Mouse (Mus musculus) spleen, adult 18-20 months (tissue): ENCODE results near the gene Otos.
A peak's percentile ranks its signal among the peaks of the same experiment; 100 is the strongest.

ENCODE experiments used
- DNase-seq, 2 experiments: peaks; one replicate each; pipeline ENCODE4 v3.0.0; 2022; ENCODE audit warnings: mixed read lengths in 2 of 2

The Otos gene

GRCm38 (mm10) chr1:92648673-92649072 is at the start of gene Otos:
Otos (minus strand) TSS chr1:92648841.
- peak; percentile 20 to 60 for DNase-seq

- peak; percentile 19 to 63 for DNase-seq
Measured at GRCm38 (mm10) chr1:92696848-92697247, 48.2 kb upstream of the Otos start.

DNA sequence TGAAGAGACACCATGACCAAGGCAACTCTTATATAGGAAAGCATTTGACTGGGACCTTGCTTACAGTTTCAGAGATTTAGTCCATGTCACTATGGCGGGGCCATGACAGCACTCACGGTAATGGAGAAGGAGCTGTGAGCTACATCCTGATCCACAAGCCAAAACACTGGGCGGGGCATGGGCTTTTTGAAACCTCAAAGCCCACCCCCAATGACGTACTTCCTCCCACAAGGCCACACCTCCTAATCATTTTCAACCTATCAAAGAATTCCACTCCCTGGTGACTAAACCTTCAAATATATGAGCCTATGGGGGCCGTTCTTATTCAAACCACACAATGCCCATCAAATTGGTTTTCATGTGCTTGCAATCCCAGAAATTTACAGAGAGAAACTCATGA is 47.1 kb upstream of the Otos start:
- no peak for DNase-seq

DNA sequence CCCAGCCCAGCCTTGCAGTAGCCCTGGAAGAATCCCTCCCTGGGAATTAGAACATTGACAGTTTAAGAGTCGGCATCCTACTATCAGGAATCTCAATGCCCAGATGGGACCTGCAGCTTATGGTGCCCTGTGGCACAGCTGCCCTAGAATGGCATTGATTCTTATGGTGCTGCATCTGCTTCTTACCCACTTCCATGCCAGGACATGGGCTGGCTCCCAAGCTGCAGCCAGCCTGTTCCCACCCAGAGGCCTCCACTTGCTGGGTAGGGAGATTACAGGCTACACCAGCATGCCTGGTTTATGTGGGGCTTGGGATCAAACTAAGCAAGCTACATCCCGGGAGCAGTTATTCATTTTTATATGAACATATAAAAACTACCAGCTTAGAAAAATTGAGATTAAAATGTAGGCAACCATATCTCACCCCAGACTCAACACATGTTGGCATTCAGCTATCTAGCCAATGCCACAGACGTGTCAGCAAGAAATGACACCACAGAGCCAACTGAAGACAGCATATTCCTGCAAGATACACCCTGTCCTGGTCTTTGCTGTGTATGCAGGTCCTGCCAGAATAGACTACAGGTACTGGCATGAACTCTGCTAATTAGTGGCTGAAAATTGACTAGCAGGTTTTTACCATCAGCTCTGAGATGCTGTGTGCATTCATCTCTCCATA is 42.7 kb upstream of the Otos start:
- DNase-seq, result no peak

- DNase-seq, result no peak
Measured at GRCm38 (mm10) chr1:92686994-92687393, 38.4 kb upstream of the Otos start.

DNA sequence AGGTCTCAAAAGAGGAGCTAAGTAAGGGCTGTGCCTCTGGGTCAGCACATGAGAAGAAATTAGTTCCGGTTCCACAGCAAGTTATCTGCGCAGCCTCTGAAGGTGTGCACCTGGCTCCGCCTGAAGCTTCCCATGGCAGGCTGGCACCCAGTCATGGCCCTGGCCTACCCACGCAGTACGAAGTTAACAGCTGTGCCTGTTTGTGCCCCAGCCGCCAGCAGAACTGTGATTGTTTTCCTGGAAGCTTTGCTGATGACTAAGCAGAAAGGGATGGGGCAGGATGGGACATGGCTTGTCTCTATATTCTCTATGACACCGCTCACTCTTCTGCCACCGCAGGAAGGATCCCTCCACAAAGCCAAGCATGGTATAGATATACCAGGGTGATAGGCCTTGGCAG is 34.5 kb upstream of the Otos start:
- DNase-seq, result no peak

DNA sequence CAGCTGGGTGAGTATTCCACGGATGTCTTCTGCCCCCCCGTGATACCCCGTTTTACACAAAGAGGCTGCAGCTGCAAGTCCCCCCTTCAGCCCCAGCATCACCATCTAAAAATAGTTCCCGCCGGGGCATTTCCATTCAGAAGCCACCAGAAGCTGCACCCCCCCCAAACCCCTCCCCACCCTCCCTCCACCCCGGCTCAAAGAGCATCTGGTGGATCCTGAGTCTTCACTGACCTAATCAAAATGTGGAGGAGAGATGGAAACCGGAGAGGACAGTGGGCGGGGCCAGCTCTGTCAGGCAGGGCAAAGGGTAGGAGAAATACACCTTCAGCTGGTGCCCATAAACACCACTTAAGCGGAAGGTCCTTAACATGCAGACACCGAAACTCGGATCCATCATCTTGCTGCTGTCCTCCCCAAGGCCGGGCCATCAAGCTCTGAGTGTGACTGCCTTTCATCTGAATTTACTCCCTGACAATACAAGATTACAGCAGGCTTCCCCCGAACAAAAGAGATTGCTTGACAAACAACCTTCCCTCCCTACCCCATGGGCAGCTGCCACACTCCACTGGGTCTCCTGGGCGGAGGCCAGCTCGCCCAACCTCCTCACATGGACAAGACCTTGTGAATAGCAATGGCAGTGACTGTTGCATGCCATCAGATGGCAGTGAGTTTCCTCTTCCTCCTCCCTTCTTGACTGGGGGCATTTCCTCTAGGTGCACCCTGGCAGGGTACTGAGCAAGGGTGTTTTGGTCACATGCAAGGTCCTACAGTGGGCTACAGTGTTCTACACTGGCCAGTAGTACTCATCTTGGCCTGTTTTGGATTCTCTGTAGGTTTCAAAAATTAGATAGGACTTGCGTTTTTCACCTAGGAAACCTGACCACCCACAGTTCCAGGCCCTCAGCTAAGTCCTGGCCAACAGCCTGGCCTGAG is 32.3 kb upstream of the Otos start:
- no peak for DNase-seq

- DNase-seq, result no peak
Measured at GRCm38 (mm10) chr1:92678757-92679156, 30.1 kb upstream of the Otos start.

DNA sequence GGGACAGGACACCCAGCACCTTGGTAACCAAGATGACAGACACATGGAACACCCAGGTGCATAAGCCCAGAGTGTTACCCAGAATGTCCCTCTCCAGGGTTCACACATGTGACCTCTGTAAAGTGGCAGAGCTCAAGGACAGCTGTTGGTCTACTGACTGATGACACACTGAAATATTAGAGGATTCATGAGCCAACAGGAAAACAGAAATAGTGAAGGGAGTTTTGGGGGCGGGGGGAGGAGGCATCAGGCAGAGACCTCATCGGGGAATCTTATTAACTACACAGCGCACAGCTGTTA is 28.0 kb upstream of the Otos start:
- no peak for DNase-seq

DNA sequence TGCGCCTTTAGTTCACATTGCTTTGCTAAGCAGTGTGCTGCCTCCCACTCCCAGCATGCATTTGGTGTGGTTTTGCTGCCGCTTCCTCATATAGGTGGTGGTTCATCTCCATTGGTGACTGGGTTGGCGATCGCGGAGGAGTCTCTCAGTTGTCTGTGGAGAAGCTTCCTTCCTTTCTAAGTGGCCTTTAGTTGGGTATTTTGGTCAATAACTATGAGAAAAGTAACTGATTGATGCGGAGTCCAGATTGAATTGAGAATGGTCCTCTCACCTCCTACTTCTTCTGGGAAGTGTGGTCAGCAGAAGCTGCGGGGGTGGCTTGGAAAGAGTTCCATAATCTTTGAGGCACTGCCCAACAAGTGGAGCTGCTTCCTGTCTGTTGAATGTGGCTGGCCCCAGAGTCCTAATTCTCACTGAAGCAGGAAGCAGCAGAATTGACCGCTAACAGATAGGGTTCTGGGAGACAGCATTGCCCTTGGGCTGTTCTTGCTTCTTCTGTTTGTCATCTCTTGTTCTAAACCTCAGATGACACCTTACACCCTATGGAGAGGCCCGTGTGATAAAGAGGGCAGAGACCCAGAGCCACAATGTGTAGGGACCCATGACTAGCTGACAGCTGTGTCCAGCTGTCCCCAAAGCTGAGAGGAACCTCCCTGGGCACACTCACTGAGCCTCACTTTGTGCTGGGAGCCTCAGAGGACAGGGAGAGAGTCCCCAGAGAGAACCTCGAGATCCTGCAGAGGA is 27.5 kb upstream of the Otos start:
- no peak for DNase-seq

GRCm38 (mm10) chr1:92673258-92673782 is 24.7 kb upstream of the Otos start:
- DNase-seq, result no peak

DNA sequence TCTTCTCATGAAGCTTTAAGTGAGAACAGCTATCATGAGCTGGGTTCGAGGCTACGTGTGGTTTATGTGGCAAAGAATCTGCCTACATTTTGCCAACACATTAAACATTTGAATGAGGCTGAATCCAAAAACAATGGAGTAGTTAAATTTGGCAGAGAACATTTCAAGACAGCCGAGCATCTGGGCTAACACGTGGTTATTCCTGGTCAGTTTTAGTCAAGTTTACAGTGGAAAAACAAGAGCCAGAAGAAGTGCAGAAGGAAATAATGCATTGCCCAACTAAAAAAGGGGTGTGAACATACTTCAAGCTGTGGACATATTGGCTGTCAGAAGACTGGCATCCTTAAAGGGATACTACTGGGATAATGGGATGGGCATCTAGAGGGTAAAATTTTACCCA is 22.7 kb upstream of the Otos start:
- DNase-seq, result no peak

DNA sequence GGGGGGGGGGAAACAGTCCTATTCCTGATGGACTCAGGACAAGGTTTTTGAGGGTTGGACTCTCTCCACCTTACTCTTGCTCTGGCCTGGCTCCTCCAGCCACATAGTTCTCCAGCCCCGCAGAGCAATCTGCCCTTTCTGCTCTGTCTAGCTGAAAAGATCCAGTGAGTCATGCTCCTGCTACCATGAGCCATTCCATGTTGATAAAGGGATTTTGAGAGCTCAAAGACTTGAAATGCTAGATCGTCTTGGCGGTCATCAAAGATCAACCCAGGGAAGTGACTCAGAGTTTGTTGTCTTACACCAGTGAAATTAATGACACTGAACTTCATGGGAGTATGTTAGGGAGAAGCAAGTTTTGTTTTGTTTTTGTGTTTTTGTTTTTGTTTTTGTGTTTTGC is 20.8 kb upstream of the Otos start:
- no peak for DNase-seq

DNA sequence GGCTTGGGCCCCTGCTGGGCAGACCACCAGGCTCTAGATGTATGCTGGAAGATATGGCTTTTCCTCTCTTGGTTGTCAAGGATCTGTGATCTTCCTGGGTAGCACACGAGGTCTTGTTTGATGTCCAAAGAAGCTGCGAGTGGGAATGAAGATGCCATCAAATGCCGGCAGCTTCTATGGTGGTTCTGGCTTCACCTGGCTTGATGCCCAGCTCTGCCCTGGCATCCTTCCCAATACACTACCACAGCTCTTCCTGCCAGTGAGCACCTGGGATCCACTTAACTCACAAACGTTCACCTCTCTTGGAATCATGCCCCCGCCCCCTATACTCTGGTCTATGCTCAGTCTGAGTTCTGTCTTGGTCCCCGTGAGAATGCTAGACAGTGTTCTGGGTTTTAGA is 18.5 kb upstream of the Otos start:
- no peak for DNase-seq

GRCm38 (mm10) chr1:92659392-92659791 is 10.8 kb upstream of the Otos start:
- DNase-seq, result no peak

DNA sequence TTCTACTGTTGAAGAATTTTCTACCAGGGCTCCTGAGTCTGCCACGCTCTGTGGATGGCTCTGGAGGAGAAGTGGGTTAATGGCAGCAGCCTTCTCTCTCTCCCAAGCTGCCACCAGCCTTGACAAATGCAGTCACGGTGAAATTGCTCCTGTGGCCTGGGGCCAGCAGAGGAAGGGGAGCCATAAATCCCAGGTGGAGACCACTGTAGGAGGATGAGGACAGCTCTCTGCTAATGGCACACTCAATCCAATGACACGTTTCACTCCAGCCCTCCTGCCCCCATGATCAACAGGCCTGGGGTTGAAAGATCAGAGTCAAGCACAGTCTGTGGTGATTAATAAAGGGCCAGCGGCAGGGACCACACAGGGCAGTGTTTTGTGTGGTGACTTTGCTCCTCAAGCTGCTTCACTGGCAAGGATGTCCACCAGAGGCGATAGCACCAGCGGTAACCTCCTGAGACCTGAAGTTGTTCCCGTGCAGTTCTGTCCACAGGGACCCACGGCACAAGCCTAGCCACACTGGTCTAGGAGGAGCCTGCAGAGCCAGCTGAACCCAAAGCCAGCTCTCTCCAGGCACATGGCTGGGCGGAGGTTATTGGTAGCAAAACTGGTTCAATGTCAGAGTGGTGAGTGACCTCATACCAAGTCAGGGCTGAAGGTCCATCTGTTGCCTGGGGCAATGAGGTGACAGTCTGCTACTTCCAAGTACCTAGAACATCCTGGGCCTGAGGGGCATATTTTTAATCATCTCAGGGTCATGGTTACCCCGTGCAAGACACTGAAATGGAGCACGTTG is 8.6 kb upstream of the Otos start:
- no peak for DNase-seq

- DNase-seq, result no peak
Measured at GRCm38 (mm10) chr1:92654676-92655075, 6.0 kb upstream of the Otos start.

GRCm38 (mm10) chr1:92653179-92653578 is 4.5 kb upstream of the Otos start:
- no peak for DNase-seq

- DNase-seq, result no peak
Measured at GRCm38 (mm10) chr1:92651467-92651866, 2.8 kb upstream of the Otos start.

DNA sequence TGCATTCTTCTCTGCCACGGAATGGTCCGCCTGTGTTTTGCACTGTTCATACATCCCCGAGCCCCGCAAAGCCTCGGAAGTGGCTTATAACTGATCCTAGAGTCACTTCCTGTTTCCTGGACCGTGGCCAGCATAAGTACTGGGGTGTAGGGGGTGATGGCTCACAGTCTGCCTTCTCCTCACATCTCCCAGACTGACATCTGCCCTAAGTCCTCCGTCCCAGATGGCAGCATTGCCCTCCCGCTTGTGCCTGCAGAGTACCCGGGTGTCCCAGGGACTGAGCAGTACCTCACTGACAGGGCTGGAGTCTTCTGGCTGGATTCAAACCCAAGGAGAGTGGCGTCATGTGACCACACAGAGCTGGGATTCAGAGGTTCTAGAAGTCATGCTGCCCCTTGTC is 444 bp downstream of the Otos start:
- DNase-seq, result no peak

DNA sequence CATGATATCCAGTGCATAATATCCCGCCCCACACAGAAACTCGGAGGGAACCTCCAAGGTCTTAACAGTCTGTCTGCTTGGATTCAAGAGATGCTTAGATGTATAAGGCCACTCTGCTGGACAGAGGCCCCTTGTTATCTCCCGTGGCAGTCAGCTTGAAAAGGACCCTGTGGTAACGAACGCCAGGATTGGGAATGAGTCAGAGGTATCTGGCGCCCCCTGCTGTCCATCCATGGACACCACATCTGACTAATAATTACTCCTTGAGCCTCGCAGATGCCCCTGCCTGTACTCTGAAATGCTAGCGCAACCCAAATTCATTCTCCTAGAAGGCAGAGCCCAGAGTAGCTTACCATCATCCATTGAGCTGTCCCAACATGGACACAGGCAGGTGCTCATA is 889 bp downstream of the Otos start:
- peak in 1 of 2 experiments; percentile 61 for DNase-seq

- no peak for DNase-seq
Measured at GRCm38 (mm10) chr1:92647026-92647425, 1.6 kb downstream of the Otos start.

GRCm38 (mm10) chr1:92646601-92647000 is 2.0 kb downstream of the Otos start:
- DNase-seq, result no peak
